Mouse (Mus musculus) spleen, postnatal 4 days (tissue): ENCODE measurements at regions not wholly inside any gene's neighbourhood (a gene's known extent, or its start where the extent isn't known, plus 50 kb on each side); places are given as distances from the start of the nearest gene placed in this dataset.

Experiments
- DNase-seq, 2 experiments: peaks; one replicate each; pipeline ENCODE4 v3.0.0; 2022; ENCODE audit warnings: low spot score in 2 of 2

GRCm38 (mm10) chr7:136169261-136169660 lies 453.1 kb upstream of the Mki67 start:
- no peak for DNase-seq

- DNase-seq = no peak
Observed at GRCm38 (mm10) chr7:136176373-136176772, 460.2 kb upstream of the Mki67 start.

GRCm38 (mm10) chr7:136180996-136181395 lies 464.8 kb upstream of the Mki67 start:
- DNase-seq = no peak

- no peak for DNase-seq
Observed at GRCm38 (mm10) chr7:136182101-136182500, 465.9 kb upstream of the Mki67 start.

GRCm38 (mm10) chr7:136196424-136197160 lies 480.4 kb upstream of the Mki67 start:
- no peak for DNase-seq

- DNase-seq = no peak
Observed at GRCm38 (mm10) chr7:136208879-136209278, 492.7 kb upstream of the Mki67 start.

GRCm38 (mm10) chr7:136209299-136210171 lies 493.4 kb upstream of the Mki67 start:
- DNase-seq = no peak

- no peak for DNase-seq
Observed at GRCm38 (mm10) chr7:136212492-136212891, 496.3 kb upstream of the Mki67 start.

GRCm38 (mm10) chr7:136213057-136213961 lies 497.1 kb upstream of the Mki67 start:
- no peak for DNase-seq

- no peak for DNase-seq
Observed at GRCm38 (mm10) chr7:136213962-136214308, 497.8 kb upstream of the Mki67 start.

GRCm38 (mm10) chr7:136214415-136214814 lies 498.3 kb upstream of the Mki67 start:
- DNase-seq = no peak

- DNase-seq = no peak
Observed at GRCm38 (mm10) chr7:136216734-136217133, 500.6 kb upstream of the Mki67 start.

GRCm38 (mm10) chr7:136219564-136220244 lies 503.5 kb upstream of the Mki67 start:
- DNase-seq = no peak

- DNase-seq = no peak
Observed at GRCm38 (mm10) chr7:136220245-136221167, 504.3 kb upstream of the Mki67 start.

GRCm38 (mm10) chr7:136221620-136222019 lies 505.5 kb upstream of the Mki67 start:
- no peak for DNase-seq

GRCm38 (mm10) chr7:136226031-136226430 lies 509.9 kb upstream of the Mki67 start:
- no peak for DNase-seq

GRCm38 (mm10) chr7:136228331-136228730 lies 512.2 kb upstream of the Mki67 start:
- no peak for DNase-seq

- DNase-seq = no peak
Observed at GRCm38 (mm10) chr7:136229592-136229991, 513.4 kb upstream of the Mki67 start.

GRCm38 (mm10) chr7:136232177-136232576 lies 516.0 kb upstream of the Mki67 start:
- DNase-seq = no peak

- DNase-seq = no peak
Observed at GRCm38 (mm10) chr7:136235563-136235962, 519.4 kb upstream of the Mki67 start.
